ENCODE assay signal across 8 mouse cellular contexts in genomic region chr15:103482488-103482887, GRCm38 (mm10). TPM values are rescaled to one million over a fixed set of nuclear protein-coding genes. Genes with fewer than 3 reads are reported as not detected.
DNase-seq lines count a peak whose midpoint lies in the region; ATAC-seq and TF ChIP-seq lines count a peak whose summit lies in the region.

No protein-coding gene starts in this region.

- H3K4me1 ChIP-seq in lung, postnatal 0 days (ENCODE audit: insufficient read depth, low read depth, low read length) = no peaks in the 10 kb centered on the region
- no peaks in the 10 kb centered on the region for H3K4me1 ChIP-seq in lung, adult 2 months (ENCODE audit: control insufficient read depth, insufficient read depth, low read length)
- H3K4me1 ChIP-seq in hindbrain, embryonic 10.5 days (replicated peaks) = peaks cover 18% of the 10 kb centered on the region
- H3K4me1 ChIP-seq in neural tube, embryonic 11.5 days (ENCODE audit: control insufficient read depth, insufficient read depth, low read length) = no peaks in the 10 kb centered on the region

- no peak for TF ChIP-seq EP300 in lung, postnatal 0 days (IDR thresholded peaks at IDR 0.05)

- no peaks in the 10 kb centered on the region for H3K27me3 ChIP-seq in lung, postnatal 0 days (replicated peaks; ENCODE audit: insufficient read depth, low read length)
- H3K27me3 ChIP-seq in hindbrain, embryonic 10.5 days (ENCODE audit: insufficient read depth, poor library complexity, severe bottlenecking) = no peaks in the 10 kb centered on the region
- no peaks in the 10 kb centered on the region for H3K27me3 ChIP-seq in neural tube, embryonic 11.5 days (ENCODE audit: control insufficient read depth, insufficient read depth, low read length)

- peak; percentile 56 for TF ChIP-seq CTCF in lung, postnatal 0 days (IDR thresholded peaks at IDR 0.05)
- no peak for TF ChIP-seq CTCF in lung, adult 2 months (IDR thresholded peaks at IDR 0.05; ENCODE audit: insufficient read depth, low read length)

- no peak overlapping the region for H3K9ac ChIP-seq in lung, postnatal 0 days (replicated peaks; ENCODE audit: low read depth)
- H3K9ac ChIP-seq in neural tube, embryonic 11.5 days (ENCODE audit: low read length) = no peak overlapping the region

- no peak overlapping the region for H3K4me3 ChIP-seq in lung, postnatal 0 days (ENCODE audit: low read depth, low read length)
- H3K4me3 ChIP-seq in lung, adult 2 months (replicated peaks; ENCODE audit: extremely low read depth, low read depth, low read length) = no peak overlapping the region
- no peak overlapping the region for H3K4me3 ChIP-seq in hindbrain, embryonic 10.5 days
- no peak overlapping the region for H3K4me3 ChIP-seq in neural tube, embryonic 11.5 days (ENCODE audit: low read depth, low read length)

- no peaks in the 10 kb centered on the region for H3K9me3 ChIP-seq in lung, postnatal 0 days (ENCODE audit: low read length)
- H3K9me3 ChIP-seq in hindbrain, embryonic 10.5 days = no peaks in the 10 kb centered on the region
- no peaks in the 10 kb centered on the region for H3K9me3 ChIP-seq in neural tube, embryonic 11.5 days (ENCODE audit: control insufficient read depth, low read length)

- H3K36me3 ChIP-seq in lung, postnatal 0 days (ENCODE audit: insufficient read depth, low read length) = no peaks in the 10 kb centered on the region
- no peaks in the 10 kb centered on the region for H3K36me3 ChIP-seq in hindbrain, embryonic 10.5 days
- H3K36me3 ChIP-seq in neural tube, embryonic 11.5 days (ENCODE audit: control insufficient read depth, insufficient read depth, low read length) = no peaks in the 10 kb centered on the region

- DNase-seq in CD4-positive, CD25-positive, alpha-beta regulatory T cell, adult 2 months (ENCODE audit: low read depth, low spot score) = peak; percentile 7
- no peak for DNase-seq in lung, postnatal 0 days (ENCODE audit: low spot score)
- no peak for DNase-seq in lung, adult 2 months
- DNase-seq in hindbrain, embryonic 10.5 days (ENCODE audit: low spot score) = peak; percentile 54
- DNase-seq in neural tube, embryonic 11.5 days (ENCODE audit: low spot score) = peak; percentile 73
- DNase-seq in T-cell, adult 2 months (ENCODE audit: low spot score) = no peak
- DNase-seq in urinary bladder, adult 18-20 months (ENCODE audit: low spot score in 2 of 2) = no peak

- H3K27ac ChIP-seq in lung, postnatal 0 days (ENCODE audit: low read length) = no peak overlapping the region
- H3K27ac ChIP-seq in hindbrain, embryonic 10.5 days = peak overlapping the region; percentile 40; the same call in 1 of the 2 replicates
- no peak overlapping the region for H3K27ac ChIP-seq in neural tube, embryonic 11.5 days (ENCODE audit: low read depth, low read length)

- no peak overlapping the region for H3K4me2 ChIP-seq in lung, postnatal 0 days (replicated peaks; ENCODE audit: low read depth, low read length)
- H3K4me2 ChIP-seq in neural tube, embryonic 11.5 days (ENCODE audit: low read depth) = no peak overlapping the region

- no peak for TF ChIP-seq POLR2A in lung, adult 2 months (IDR thresholded peaks at IDR 0.05; ENCODE audit: borderline replicate concordance, extremely low read depth, low read depth, low read length)

- 0% methylated on average over 1 of the region's 1 CpGs for WGBS in lung, postnatal 0 days
- 21% methylated on average over 1 of the region's 1 CpGs for WGBS in lung, adult 2 months
- WGBS in hindbrain, embryonic 10.5 days = 0% methylated on average over 1 of the region's 1 CpGs
- 0% methylated on average over 1 of the region's 1 CpGs for WGBS in neural tube, embryonic 11.5 days

- no peak for ATAC-seq in CD4-positive, CD25-positive, alpha-beta regulatory T cell, adult 4 months
- ATAC-seq in lung, postnatal 0 days = no peak
- ATAC-seq in neural tube, embryonic 11.5 days (ENCODE audit: insufficient read depth, low FRiP score, low TSS enrichment) = no peak

RNA-seq across cellular contexts. Expression of gene Pde1b, which starts 20.3 kb away (rescaled TPM):
- 1 to 10 TPM; 2.6 to 3.8 TPM for polyA plus RNA-seq in CD4-positive, CD25-positive, alpha-beta regulatory T cell, adult 4 months (2017; shearing (Covaris generic))
- 2.1 and 2.2 TPM in 2 replicates for polyA plus RNA-seq in lung, postnatal 0 days (2015; fragmentation: Nextera tagmentation; extraction: Ambion mirVana)
- polyA plus RNA-seq in lung, adult 2 months (2012; rRNA removed) = 6.8 and 8.0 TPM in 2 replicates
- 26.8 and 44.9 TPM in 2 replicates for polyA plus RNA-seq in hindbrain, embryonic 10.5 days (2016; fragmentation: Nextera tagmentation; extraction: Ambion mirVana)
- 26.8 and 27.6 TPM in 2 replicates for polyA plus RNA-seq in neural tube, embryonic 11.5 days (2014; fragmentation: Nextera tagmentation; extraction: Ambion mirVana)

RNA-seq across cellular contexts. Expression of gene Nckap1l, which starts 28.9 kb away (rescaled TPM):
- polyA plus RNA-seq in CD4-positive, CD25-positive, alpha-beta regulatory T cell, adult 4 months (2017; shearing (Covaris generic)) = 100 to 1,000 TPM in 1 of 2 experiments, 10 to 100 TPM in 1; 95.5 to 155 TPM
- polyA plus RNA-seq in lung, postnatal 0 days (2015; fragmentation: Nextera tagmentation; extraction: Ambion mirVana) = 3.5 and 3.7 TPM in 2 replicates
- 12.4 and 18.3 TPM in 2 replicates for polyA plus RNA-seq in lung, adult 2 months (2012; rRNA removed)
- 1.9 and 2.7 TPM in 2 replicates for polyA plus RNA-seq in hindbrain, embryonic 10.5 days (2016; fragmentation: Nextera tagmentation; extraction: Ambion mirVana)
- 1.7 and 2.0 TPM in 2 replicates for polyA plus RNA-seq in neural tube, embryonic 11.5 days (2014; fragmentation: Nextera tagmentation; extraction: Ambion mirVana)

RNA-seq across cellular contexts. Expression of gene Gtsf2, which starts 34.2 kb away (rescaled TPM):
- not detected for polyA plus RNA-seq in CD4-positive, CD25-positive, alpha-beta regulatory T cell, adult 4 months (2017; shearing (Covaris generic))
- polyA plus RNA-seq in lung, postnatal 0 days (2015; fragmentation: Nextera tagmentation; extraction: Ambion mirVana) = not detected in 2 replicates
- polyA plus RNA-seq in lung, adult 2 months (2012; rRNA removed) = not detected in 2 replicates
- polyA plus RNA-seq in hindbrain, embryonic 10.5 days (2016; fragmentation: Nextera tagmentation; extraction: Ambion mirVana) = not detected in 2 replicates
- polyA plus RNA-seq in neural tube, embryonic 11.5 days (2014; fragmentation: Nextera tagmentation; extraction: Ambion mirVana) = not detected in 2 replicates

RNA-seq across cellular contexts. Expression of gene Gtsf1, which starts 52.2 kb away (rescaled TPM):
- not detected for polyA plus RNA-seq in CD4-positive, CD25-positive, alpha-beta regulatory T cell, adult 4 months (2017; shearing (Covaris generic))
- polyA plus RNA-seq in lung, postnatal 0 days (2015; fragmentation: Nextera tagmentation; extraction: Ambion mirVana) = not detected in 2 replicates
- polyA plus RNA-seq in lung, adult 2 months (2012; rRNA removed) = not detected in 2 replicates
- polyA plus RNA-seq in hindbrain, embryonic 10.5 days (2016; fragmentation: Nextera tagmentation; extraction: Ambion mirVana) = not detected in 2 replicates
- not detected in 2 replicates for polyA plus RNA-seq in neural tube, embryonic 11.5 days (2014; fragmentation: Nextera tagmentation; extraction: Ambion mirVana)

RNA-seq across cellular contexts. Expression of gene Ppp1r1a, which starts 55.3 kb away (rescaled TPM):
- not detected for polyA plus RNA-seq in CD4-positive, CD25-positive, alpha-beta regulatory T cell, adult 4 months (2017; shearing (Covaris generic))
- 5.7 and 7.0 TPM in 2 replicates for polyA plus RNA-seq in lung, postnatal 0 days (2015; fragmentation: Nextera tagmentation; extraction: Ambion mirVana)
- polyA plus RNA-seq in lung, adult 2 months (2012; rRNA removed) = 6.9 and 9.0 TPM in 2 replicates
- 37.7 and 56.5 TPM in 2 replicates for polyA plus RNA-seq in hindbrain, embryonic 10.5 days (2016; fragmentation: Nextera tagmentation; extraction: Ambion mirVana)
- polyA plus RNA-seq in neural tube, embryonic 11.5 days (2014; fragmentation: Nextera tagmentation; extraction: Ambion mirVana) = 34.7 and 35.6 TPM in 2 replicates

Comparison
In these comparisons a context has a peak if more than half of its experiments do, and no peak if none do; other contexts are left out.
1. DNase-seq: peak in CD4-positive, CD25-positive, alpha-beta regulatory T cell, adult 2 months (single experiment), hindbrain, embryonic 10.5 days (single experiment) and neural tube, embryonic 11.5 days (single experiment); none in lung, postnatal 0 days (single experiment), lung, adult 2 months (single experiment), T-cell, adult 2 months (single experiment) and urinary bladder, adult 18-20 months (0 of 2).